Mouse (Mus musculus) G1E (cell line): ENCODE measurements around the gene Zfp853.

Experiments
- CTCF ChIP-seq: IDR thresholded peaks from 2 replicates; pipeline ENCODE4 v1.5.1; 2012; ENCODE audit warnings: low read depth, low read length, inconsistent platforms, mixed read lengths
- GATA1 ChIP-seq: IDR thresholded peaks from 2 replicates; pipeline ENCODE4 v1.6.1; 2012; ENCODE audit warnings: borderline replicate concordance, low read length, inconsistent platforms, mixed read lengths
- POLR2AphosphoS5 ChIP-seq: IDR thresholded peaks from 2 replicates; pipeline ENCODE4 v1.6.1; 2012; ENCODE audit warnings: low read depth, low read length, inconsistent platforms; ENCODE audit not compliant: insufficient replicate concordance

DNA sequence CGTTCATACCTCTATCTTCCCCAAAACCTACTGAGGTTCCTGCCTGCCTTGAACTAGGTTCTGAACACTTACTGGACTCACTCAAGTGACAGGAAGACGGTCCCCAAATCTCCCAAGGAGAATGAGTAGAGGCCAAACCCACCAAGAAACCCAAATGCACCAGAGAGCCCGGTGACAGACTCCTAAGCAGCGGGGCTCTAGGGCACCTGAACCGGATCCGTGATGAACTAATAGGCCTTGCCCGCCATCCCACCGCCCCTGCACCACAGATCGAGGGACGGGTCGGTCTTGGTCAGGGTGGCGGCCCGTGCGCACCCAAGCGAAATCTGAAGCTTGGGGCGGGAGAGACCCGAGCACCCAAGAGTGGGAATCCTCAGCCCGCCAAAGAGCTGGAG, 40.6 kb downstream of the Zfp853 start:
- TF ChIP-seq CTCF (no peak), GATA1 (no peak), POLR2AphosphoS5 (no peak)
